Mouse (Mus musculus): Measurements from ENCODE around the gene Mtx2. TPM values are rescaled to one million over a fixed set of nuclear protein-coding genes. Genes with fewer than 3 reads are reported as not detected.
A peak's percentile ranks its signal among the peaks of the same experiment; 100 is the strongest.

Mtx2 gene
- total RNA-seq (2014; rRNA removed) (104 and 139 TPM in 2 replicates), polyA plus RNA-seq (2015; fragmentation: Nextera tagmentation; extraction: Ambion mirVana) (149 and 150 TPM in 2 replicates)

DNA sequence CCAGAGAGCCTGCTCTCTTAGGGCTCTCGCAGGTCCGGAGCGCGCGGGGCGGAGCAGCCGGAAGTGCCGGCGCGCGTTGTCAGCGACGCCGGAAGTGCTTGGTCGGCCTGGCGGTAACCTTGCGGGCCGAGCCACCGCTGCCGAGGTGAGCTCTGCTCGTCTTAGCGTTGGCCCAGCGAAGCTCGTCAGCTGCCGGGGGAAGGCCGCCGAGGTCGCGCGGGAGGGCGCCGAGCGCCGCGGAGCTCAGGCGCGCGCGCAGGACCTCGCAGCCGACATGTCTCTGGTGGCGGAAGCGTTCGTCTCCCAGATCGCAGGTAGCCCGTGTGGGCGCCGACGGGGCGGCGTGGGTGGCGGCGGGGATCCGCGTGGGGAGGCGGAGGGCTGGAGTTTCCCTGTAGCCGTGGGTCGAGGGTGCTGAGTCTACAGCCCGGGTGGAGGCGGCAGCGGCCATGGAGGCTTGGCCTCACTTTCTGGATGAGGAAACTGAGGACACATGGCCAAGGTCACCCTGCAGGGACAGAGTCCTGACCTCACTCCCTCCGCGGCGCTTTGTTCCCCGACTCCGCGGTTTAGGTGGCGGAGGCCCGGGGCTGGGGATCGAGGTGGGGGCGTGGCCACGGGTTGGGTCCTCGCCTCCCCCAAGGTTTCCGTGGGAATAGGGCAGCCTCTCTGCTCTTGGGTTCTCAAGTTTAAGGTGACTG, at the start of gene Mtx2:
Gene Mtx2 (plus strand): TSS at position 74 of the 701 bp plus-strand sequence.
- peak within 1 kb of the TSS; percentile 94 for H3K9ac ChIP-seq (replicated peaks; ENCODE audit: low read length)
- H3K27ac ChIP-seq = peak within 1 kb of the TSS; percentile 87
- no peaks in the 10 kb centered on the region for H3K36me3 ChIP-seq (ENCODE audit: insufficient read depth, low read length)
- H3K27me3 ChIP-seq (ENCODE audit: insufficient read depth, low read length) = no peaks in the 10 kb centered on the region
- H3K4me1 ChIP-seq (ENCODE audit: insufficient read depth, low read length) = no peaks in the 10 kb centered on the region
- H3K4me3 ChIP-seq (ENCODE audit: low read length) = peak within 1 kb of the TSS; percentile 95
- ATAC-seq (peak; percentile 98), DNase-seq (ENCODE audit: low spot score) (peak; percentile 91)
- no peak for TF ChIP-seq CTCF (IDR thresholded peaks at IDR 0.05; ENCODE audit: low read depth)
- peak within 1 kb of the TSS; percentile 94 for H3K4me2 ChIP-seq (ENCODE audit: low read depth, low read length)
- WGBS = under 1% methylated on average over 74 of the region's 74 CpGs
- no peaks in the 10 kb centered on the region for H3K9me3 ChIP-seq (ENCODE audit: low read length)

DNA sequence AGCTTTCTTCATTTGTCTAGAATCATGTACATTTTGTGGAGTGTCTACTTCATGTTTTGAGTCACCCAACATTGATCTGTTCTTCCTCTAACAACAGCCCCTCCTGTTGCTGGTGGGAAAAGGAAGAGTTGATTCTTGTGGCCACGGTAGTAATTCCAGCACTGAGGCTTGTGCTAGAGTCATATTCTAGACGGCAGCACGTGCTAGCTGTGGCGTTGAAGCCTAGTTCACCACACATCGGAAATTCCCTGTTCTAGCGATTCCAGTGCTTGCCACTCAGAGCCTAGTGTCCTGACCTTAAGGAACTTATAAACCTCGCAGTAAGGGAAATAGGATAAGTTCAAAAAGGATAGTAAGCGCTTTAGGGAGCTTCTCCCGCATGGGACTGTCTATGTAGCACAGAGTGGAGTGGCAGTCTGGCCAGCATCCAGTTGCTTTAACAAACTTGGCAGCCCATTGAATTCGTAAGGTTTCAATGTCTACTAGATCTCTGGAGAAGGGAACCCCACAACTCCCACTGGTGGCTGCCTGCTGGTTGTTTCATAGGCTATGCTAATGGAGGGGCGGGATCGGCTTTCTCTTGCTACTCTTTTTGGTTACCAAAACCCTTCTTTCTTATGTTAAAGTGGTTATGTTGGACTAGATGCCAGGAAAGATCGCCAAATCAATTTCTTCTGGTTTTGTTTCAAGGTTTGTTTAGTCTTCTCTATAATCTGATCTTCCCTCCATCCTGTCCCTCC, 47.9 kb upstream of the Mtx2 start:
- no peak overlapping the region for H3K4me2 ChIP-seq (ENCODE audit: low read depth, low read length)
- no peaks in the 10 kb centered on the region for H3K27me3 ChIP-seq (ENCODE audit: insufficient read depth, low read length)
- TF ChIP-seq CTCF (IDR thresholded peaks at IDR 0.05; ENCODE audit: low read depth) = no peak
- WGBS = 58% methylated on average over 13 of the region's 13 CpGs
- DNase-seq (ENCODE audit: low spot score) (no peak), ATAC-seq (no peak)
- no peaks in the 10 kb centered on the region for H3K9me3 ChIP-seq (ENCODE audit: low read length)
- no peak overlapping the region for H3K4me3 ChIP-seq (ENCODE audit: low read length)
- H3K4me1 ChIP-seq (ENCODE audit: insufficient read depth, low read length) = no peaks in the 10 kb centered on the region
- H3K9ac ChIP-seq (replicated peaks; ENCODE audit: low read length) = no peak overlapping the region
- H3K27ac ChIP-seq = no peak overlapping the region
- no peaks in the 10 kb centered on the region for H3K36me3 ChIP-seq (ENCODE audit: insufficient read depth, low read length)

DNA sequence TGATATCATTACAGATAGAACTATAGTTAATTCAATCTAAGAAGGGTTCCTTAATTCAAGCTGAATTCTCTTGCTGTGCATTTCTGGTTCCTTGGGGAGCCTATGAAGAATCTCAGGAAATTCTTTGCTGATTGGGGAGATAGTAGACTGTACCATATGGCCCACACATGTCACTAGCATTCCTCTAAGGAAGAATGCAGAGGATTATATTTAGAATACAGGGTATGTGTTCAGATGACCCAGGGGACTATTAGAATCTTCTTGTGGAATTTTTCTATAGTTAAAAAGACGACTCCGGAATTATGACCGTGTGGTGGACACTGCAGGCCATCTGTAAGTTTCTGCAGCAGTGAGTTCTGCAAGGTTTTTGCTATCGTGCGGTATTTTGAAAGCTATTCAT, 44.2 kb upstream of the Mtx2 start:
- H3K36me3 ChIP-seq (ENCODE audit: insufficient read depth, low read length) = no peaks in the 10 kb centered on the region
- no peak overlapping the region for H3K27ac ChIP-seq
- DNase-seq (ENCODE audit: low spot score) (no peak), ATAC-seq (no peak)
- H3K9me3 ChIP-seq (ENCODE audit: low read length) = no peaks in the 10 kb centered on the region
- H3K4me1 ChIP-seq (ENCODE audit: insufficient read depth, low read length) = no peaks in the 10 kb centered on the region
- no peak overlapping the region for H3K4me2 ChIP-seq (ENCODE audit: low read depth, low read length)
- WGBS = 81% methylated on average over 5 of the region's 5 CpGs
- no peak for TF ChIP-seq CTCF (IDR thresholded peaks at IDR 0.05; ENCODE audit: low read depth)
- no peaks in the 10 kb centered on the region for H3K27me3 ChIP-seq (ENCODE audit: insufficient read depth, low read length)
- no peak overlapping the region for H3K9ac ChIP-seq (replicated peaks; ENCODE audit: low read length)
- H3K4me3 ChIP-seq (ENCODE audit: low read length) = no peak overlapping the region

DNA sequence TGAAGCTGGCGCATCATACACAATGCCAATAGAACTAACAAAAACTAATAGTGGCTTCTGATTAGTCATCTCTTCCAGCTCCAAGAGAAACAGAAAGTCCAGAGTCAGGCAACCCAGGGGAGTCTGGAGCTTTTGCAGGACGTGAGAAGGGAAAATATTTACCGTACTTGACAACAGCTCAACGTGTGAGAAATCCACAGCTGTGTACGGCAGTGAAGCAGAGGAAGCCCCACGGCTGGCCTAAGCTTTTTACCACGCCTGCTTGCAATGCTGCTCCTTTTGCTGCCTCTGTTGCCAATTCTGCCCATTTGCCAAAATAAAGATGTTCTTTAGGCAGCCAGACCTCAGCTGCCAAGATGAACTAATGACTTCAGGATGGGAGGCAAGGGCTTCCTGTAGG, 30.1 kb upstream of the Mtx2 start:
- no peaks in the 10 kb centered on the region for H3K9me3 ChIP-seq (ENCODE audit: low read length)
- H3K27ac ChIP-seq = no peak overlapping the region
- 47% methylated on average over 7 of the region's 7 CpGs for WGBS
- ATAC-seq (no peak), DNase-seq (ENCODE audit: low spot score) (peak; percentile 15)
- H3K27me3 ChIP-seq (ENCODE audit: insufficient read depth, low read length) = no peaks in the 10 kb centered on the region
- no peak overlapping the region for H3K4me3 ChIP-seq (ENCODE audit: low read length)
- no peak overlapping the region for H3K9ac ChIP-seq (replicated peaks; ENCODE audit: low read length)
- no peaks in the 10 kb centered on the region for H3K4me1 ChIP-seq (ENCODE audit: insufficient read depth, low read length)
- no peak for TF ChIP-seq CTCF (IDR thresholded peaks at IDR 0.05; ENCODE audit: low read depth)
- H3K36me3 ChIP-seq (ENCODE audit: insufficient read depth, low read length) = no peaks in the 10 kb centered on the region
- H3K4me2 ChIP-seq (ENCODE audit: low read depth, low read length) = no peak overlapping the region

DNA sequence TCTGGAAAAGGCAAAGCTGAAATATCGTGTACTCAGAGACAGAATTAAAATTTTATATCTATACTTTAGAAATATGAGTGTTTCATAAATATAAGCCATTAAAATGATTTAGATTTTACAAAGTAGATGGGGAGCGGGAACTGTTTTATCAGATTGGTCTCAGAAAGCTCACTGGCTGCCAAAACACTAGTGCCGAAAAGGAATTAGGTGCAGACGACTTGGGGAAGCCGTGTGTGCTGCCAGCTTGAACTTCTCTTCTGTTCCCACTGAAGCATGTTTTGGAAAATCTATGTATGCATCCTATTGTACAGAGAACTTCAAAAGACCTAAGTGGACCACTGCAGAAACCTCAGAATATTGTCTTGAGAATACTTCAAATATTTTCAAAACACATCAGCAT, 17.2 kb upstream of the Mtx2 start:
- H3K4me2 ChIP-seq (ENCODE audit: low read depth, low read length) = no peak overlapping the region
- no peaks in the 10 kb centered on the region for H3K9me3 ChIP-seq (ENCODE audit: low read length)
- H3K27ac ChIP-seq = no peak overlapping the region
- H3K27me3 ChIP-seq (ENCODE audit: insufficient read depth, low read length) = no peaks in the 10 kb centered on the region
- DNase-seq (ENCODE audit: low spot score) = no peak
- no peak for TF ChIP-seq CTCF (IDR thresholded peaks at IDR 0.05; ENCODE audit: low read depth)
- H3K4me1 ChIP-seq (ENCODE audit: insufficient read depth, low read length) = no peaks in the 10 kb centered on the region
- no peak overlapping the region for H3K9ac ChIP-seq (replicated peaks; ENCODE audit: low read length)
- 81% methylated on average over 5 of the region's 5 CpGs for WGBS
- no peaks in the 10 kb centered on the region for H3K36me3 ChIP-seq (ENCODE audit: insufficient read depth, low read length)
- ATAC-seq = no peak
- no peak overlapping the region for H3K4me3 ChIP-seq (ENCODE audit: low read length)

DNA sequence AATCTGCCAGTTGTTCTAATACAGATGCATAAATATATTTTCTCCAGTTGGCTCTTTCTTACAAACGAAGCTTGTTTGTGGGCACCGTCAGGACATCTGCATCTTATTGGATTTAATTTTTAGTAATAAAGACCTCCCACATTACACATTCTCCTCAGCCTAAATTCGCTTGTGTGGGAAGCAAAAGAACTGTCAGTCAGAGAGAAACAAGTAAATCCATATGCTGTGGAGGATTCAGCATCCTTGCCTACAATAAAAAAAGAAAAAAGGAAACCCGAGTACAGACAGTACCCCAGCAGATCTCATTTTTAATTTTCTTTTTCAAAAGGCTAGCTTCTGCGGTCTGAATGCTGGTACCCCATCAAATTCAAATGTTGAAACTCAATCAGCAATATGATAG, 2.9 kb upstream of the Mtx2 start:
- no peak for TF ChIP-seq CTCF (IDR thresholded peaks at IDR 0.05; ENCODE audit: low read depth)
- Histone ChIP-seq H3K4me1 (ENCODE audit: insufficient read depth, low read length) (no peaks in the 10 kb centered on the region), H3K27ac (no peak overlapping the region), H3K9me3 (ENCODE audit: low read length) (no peaks in the 10 kb centered on the region), H3K36me3 (ENCODE audit: insufficient read depth, low read length) (no peaks in the 10 kb centered on the region), H3K27me3 (ENCODE audit: insufficient read depth, low read length) (no peaks in the 10 kb centered on the region), H3K4me3 (ENCODE audit: low read length) (no peak overlapping the region), H3K4me2 (ENCODE audit: low read depth, low read length) (no peak overlapping the region), H3K9ac (replicated peaks; ENCODE audit: low read length) (no peak overlapping the region)
- no peak for DNase-seq (ENCODE audit: low spot score)
- no peak for ATAC-seq
- WGBS = 78% methylated on average over 5 of the region's 5 CpGs

DNA sequence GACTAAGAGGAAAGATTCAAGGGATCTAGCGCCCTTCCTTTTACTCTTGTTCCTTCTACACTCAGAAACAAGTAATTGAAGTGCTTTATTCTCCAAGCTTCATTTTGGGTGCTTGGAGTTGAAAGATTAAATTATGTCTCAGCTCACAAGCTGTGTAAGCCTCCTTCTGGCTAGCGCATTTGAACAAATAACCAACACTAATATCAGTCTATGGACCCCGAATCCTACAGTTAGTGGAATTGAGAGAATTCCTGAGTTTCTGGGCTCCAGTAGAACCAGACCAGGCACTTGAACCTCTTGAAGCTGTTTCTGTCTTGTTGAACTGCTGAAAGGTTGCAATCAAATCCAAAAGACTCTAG, 253 bp upstream of the Mtx2 start:
- H3K9ac ChIP-seq (replicated peaks; ENCODE audit: low read length) = peak overlapping the region; percentile 94
- ATAC-seq (peak; percentile 66; the same call in 1 of the 2 replicates), DNase-seq (ENCODE audit: low spot score) (no peak)
- H3K4me3 ChIP-seq (ENCODE audit: low read length) = peak overlapping the region; percentile 95
- peak overlapping the region; percentile 87 for H3K27ac ChIP-seq
- H3K9me3 ChIP-seq (ENCODE audit: low read length) = no peaks in the 10 kb centered on the region
- H3K36me3 ChIP-seq (ENCODE audit: insufficient read depth, low read length) = no peaks in the 10 kb centered on the region
- no peak for TF ChIP-seq CTCF (IDR thresholded peaks at IDR 0.05; ENCODE audit: low read depth)
- 63% methylated on average over 3 of the region's 3 CpGs for WGBS
- H3K4me2 ChIP-seq (ENCODE audit: low read depth, low read length) = peak overlapping the region; percentile 94
- no peaks in the 10 kb centered on the region for H3K27me3 ChIP-seq (ENCODE audit: insufficient read depth, low read length)
- H3K4me1 ChIP-seq (ENCODE audit: insufficient read depth, low read length) = no peaks in the 10 kb centered on the region
